Mouse (Mus musculus): Measurements from ENCODE around the gene Repin1. TPM values are rescaled to one million over a fixed set of nuclear protein-coding genes. Genes with fewer than 3 reads are reported as not detected.

The Repin1 gene
- polyA plus RNA-seq, 1 experiment: not detected

- no peak for TF ChIP-seq GATA1 (IDR thresholded peaks at IDR 0.05; ENCODE audit: low read length)
These were observed 36.0 kb downstream of the Repin1 start for GRCm38 (mm10) chr6:48629661-48630034.

GRCm38 (mm10) chr6:48630831-48631230, 37.1 kb downstream of the Repin1 start:
- TF ChIP-seq GATA1 (IDR thresholded peaks at IDR 0.05; ENCODE audit: low read length): no peak

- TF ChIP-seq GATA1 (IDR thresholded peaks at IDR 0.05; ENCODE audit: low read length): no peak
These were observed 41.4 kb downstream of the Repin1 start for GRCm38 (mm10) chr6:48635105-48635504.

- TF ChIP-seq GATA1 (IDR thresholded peaks at IDR 0.05; ENCODE audit: low read length): no peak
These were observed 42.8 kb downstream of the Repin1 start for GRCm38 (mm10) chr6:48636515-48636914.

GRCm38 (mm10) chr6:48637811-48638500, 44.3 kb downstream of the Repin1 start:
- no peak for TF ChIP-seq GATA1 (IDR thresholded peaks at IDR 0.05; ENCODE audit: low read length)

- no peak for TF ChIP-seq GATA1 (IDR thresholded peaks at IDR 0.05; ENCODE audit: low read length)
These were observed 44.9 kb downstream of the Repin1 start for GRCm38 (mm10) chr6:48638553-48638952.

GRCm38 (mm10) chr6:48641391-48641790, 47.7 kb downstream of the Repin1 start:
- no peak for TF ChIP-seq GATA1 (IDR thresholded peaks at IDR 0.05; ENCODE audit: low read length)

- no peak for TF ChIP-seq GATA1 (IDR thresholded peaks at IDR 0.05; ENCODE audit: low read length)
These were observed 49.1 kb downstream of the Repin1 start for GRCm38 (mm10) chr6:48642764-48643292.

GRCm38 (mm10) chr6:48645660-48646308, 52.1 kb downstream of the Repin1 start:
- no peak for TF ChIP-seq GATA1 (IDR thresholded peaks at IDR 0.05; ENCODE audit: low read length)

- no peak for TF ChIP-seq GATA1 (IDR thresholded peaks at IDR 0.05; ENCODE audit: low read length)
These were observed 52.6 kb downstream of the Repin1 start for GRCm38 (mm10) chr6:48646309-48646690.

- TF ChIP-seq GATA1 (IDR thresholded peaks at IDR 0.05; ENCODE audit: low read length): no peak
These were observed 53.3 kb downstream of the Repin1 start, which contains the start of gene Gimap8 for GRCm38 (mm10) chr6:48646995-48647394. TSS of gene Gimap8 (plus strand) at chr6:48647234.

GRCm38 (mm10) chr6:48647611-48648010, 53.9 kb downstream of the Repin1 start:
- no peak for TF ChIP-seq GATA1 (IDR thresholded peaks at IDR 0.05; ENCODE audit: low read length)

Other genes starting within 250 kb of the Repin1 start
- not detected in 2 replicates for gene Krba1, start 198.3 kb upstream of the Repin1 start, polyA plus RNA-seq (2012)
- gene Zfp467, start 148.1 kb upstream of the Repin1 start, polyA plus RNA-seq (2012): not detected in 2 replicates
- not detected in 2 replicates for gene Sspo, start 145.7 kb upstream of the Repin1 start, polyA plus RNA-seq (2012)
- not detected in 2 replicates for gene Atp6v0e2, start 56.3 kb upstream of the Repin1 start, polyA plus RNA-seq (2012)
- gene Lrrc61, start 39.1 kb upstream of the Repin1 start, polyA plus RNA-seq (2012): not detected in 2 replicates
- gene Rarres2, start 21.1 kb upstream of the Repin1 start, polyA plus RNA-seq (2012): not detected in 2 replicates
- gene Gm45021, start 4.3 kb upstream of the Repin1 start, polyA plus RNA-seq (2012): not detected in 2 replicates
- not detected in 2 replicates for gene Gm44965, start 58 bp downstream of the Repin1 start, polyA plus RNA-seq (2012)
- not detected in 2 replicates for gene Zfp775, start 8.2 kb downstream of the Repin1 start, polyA plus RNA-seq (2012)
- 0.02 TPM in 1 of 2 replicates, not detected in the other for gene AI854703, start 32.9 kb downstream of the Repin1 start, polyA plus RNA-seq (2012)
- not detected in 2 replicates for gene Gimap8, start 53.4 kb downstream of the Repin1 start, polyA plus RNA-seq (2012)
- 0.32 and 0.73 TPM in 2 replicates for gene Gimap9, start 82.2 kb downstream of the Repin1 start, polyA plus RNA-seq (2012)
- gene Gimap4, start 90.7 kb downstream of the Repin1 start, polyA plus RNA-seq (2012): not detected in 2 replicates
- 0.06 and 0.09 TPM in 2 replicates for gene Gimap6, start 114.3 kb downstream of the Repin1 start, polyA plus RNA-seq (2012)
- not detected in 2 replicates for gene Gm28053, start 124.7 kb downstream of the Repin1 start, polyA plus RNA-seq (2012)
- gene Gimap7, start 124.7 kb downstream of the Repin1 start, polyA plus RNA-seq (2012): not detected in 2 replicates
- gene Gimap1, start 145.2 kb downstream of the Repin1 start, polyA plus RNA-seq (2012): not detected in 2 replicates
- not detected in 2 replicates for gene Gimap5, start 152.3 kb downstream of the Repin1 start, polyA plus RNA-seq (2012)
- gene Gimap3, start 177.0 kb downstream of the Repin1 start, polyA plus RNA-seq (2012): not detected in 2 replicates
- 0.55 TPM in 1 of 2 replicates, not detected in the other for gene Tmem176a, start 247.0 kb downstream of the Repin1 start, polyA plus RNA-seq (2012)
- 0.08 TPM in 1 of 2 replicates, not detected in the other for gene Tmem176b, start 247.6 kb downstream of the Repin1 start, polyA plus RNA-seq (2012)